Mouse (Mus musculus) kidney, adult 8-10 months (tissue): ENCODE data around the gene Ttc29.

Experiments used
- DNase-seq, 2 experiments: peaks; one replicate each; pipeline ENCODE4 v3.0.0; 2022

The Ttc29 gene

GRCm38 (mm10) chr8:78213074-78213473 lies at the start of gene Ttc29:
Gene Ttc29 (plus strand): TSS chr8:78213297.
- no peak for DNase-seq

GRCm38 (mm10) chr8:78171351-78171750 lies 41.7 kb upstream of the Ttc29 start:
- no peak for DNase-seq

- DNase-seq = no peak
Observed at GRCm38 (mm10) chr8:78182654-78183053, 30.4 kb upstream of the Ttc29 start.

- DNase-seq = no peak
Observed at GRCm38 (mm10) chr8:78183414-78183813, 29.7 kb upstream of the Ttc29 start.

- DNase-seq = no peak
Observed at GRCm38 (mm10) chr8:78187087-78187486, 26.0 kb upstream of the Ttc29 start.

- no peak for DNase-seq
Observed at GRCm38 (mm10) chr8:78204229-78204628, 8.9 kb upstream of the Ttc29 start.

- DNase-seq = no peak
Observed at GRCm38 (mm10) chr8:78210424-78210823, 2.7 kb upstream of the Ttc29 start.

GRCm38 (mm10) chr8:78214645-78215044 lies 1.5 kb downstream of the Ttc29 start:
- no peak for DNase-seq

- DNase-seq = no peak
Observed at GRCm38 (mm10) chr8:78226087-78226486, 13.0 kb downstream of the Ttc29 start.

GRCm38 (mm10) chr8:78230721-78231120 lies 17.6 kb downstream of the Ttc29 start:
- no peak for DNase-seq

- no peak for DNase-seq
Observed at GRCm38 (mm10) chr8:78232870-78233707, 20.0 kb downstream of the Ttc29 start.

- DNase-seq = no peak
Observed at GRCm38 (mm10) chr8:78233708-78234201, 20.7 kb downstream of the Ttc29 start.

GRCm38 (mm10) chr8:78237972-78238675 lies 25.0 kb downstream of the Ttc29 start:
- DNase-seq = peak in 1 of 2 experiments; percentile 14

- no peak for DNase-seq
Observed at GRCm38 (mm10) chr8:78251115-78251514, 38.0 kb downstream of the Ttc29 start.

- DNase-seq = no peak
Observed at GRCm38 (mm10) chr8:78254374-78254773, 41.3 kb downstream of the Ttc29 start.

GRCm38 (mm10) chr8:78255011-78255410 lies 41.9 kb downstream of the Ttc29 start:
- DNase-seq = no peak

- DNase-seq = no peak
Observed at GRCm38 (mm10) chr8:78265506-78265905, 52.4 kb downstream of the Ttc29 start.

- no peak for DNase-seq
Observed at GRCm38 (mm10) chr8:78266231-78266630, 53.1 kb downstream of the Ttc29 start.

- DNase-seq = no peak
Observed at GRCm38 (mm10) chr8:78267894-78268411, 54.9 kb downstream of the Ttc29 start.

- DNase-seq = no peak
Observed at GRCm38 (mm10) chr8:78269281-78269680, 56.2 kb downstream of the Ttc29 start.

GRCm38 (mm10) chr8:78271391-78271790 lies 58.3 kb downstream of the Ttc29 start:
- DNase-seq = no peak

GRCm38 (mm10) chr8:78276120-78276519 lies 63.0 kb downstream of the Ttc29 start:
- DNase-seq = no peak

GRCm38 (mm10) chr8:78277411-78277810 lies 64.3 kb downstream of the Ttc29 start:
- DNase-seq = no peak

GRCm38 (mm10) chr8:78278598-78278997 lies 65.5 kb downstream of the Ttc29 start:
- DNase-seq = no peak
